Mouse (Mus musculus) left cerebral cortex, adult 2 months (tissue): ENCODE measurements around the gene Galnt3. TPM values are rescaled to one million over a fixed set of nuclear protein-coding genes. Genes with fewer than 3 reads are reported as not detected.

Source experiments
- DNase-seq, 2 experiments: peaks; one replicate each; pipeline ENCODE4 v3.0.0; 2021 to 2022; ENCODE audit warnings: low spot score in 2 of 2, mixed read lengths in 1 of 2; ENCODE audit errors: extremely low spot score in 1 of 2
- H3K27ac ChIP-seq: fragments of 200-600 bp; 2 replicates; pipeline ENCODE4 v1.8.1; 2022
- H3K4me3 ChIP-seq: fragments of 200-600 bp; 2 replicates; pipeline ENCODE4 v1.8.1; 2022
- CTCF ChIP-seq: fragments of 200-600 bp; IDR thresholded peaks from 2 replicates; pipeline ENCODE4 v1.8.1; 2022; ENCODE audit warnings: antibody characterized with exemption, mild to moderate bottlenecking, moderate library complexity
- intact Hi-C: fragments of 180-260 bp; cut with DNase I; formaldehyde crosslinking; loops from one replicate; pipeline ENCODE4 v1.15.1; 2025
- total RNA-seq, 2 experiments: library from RNA; stranded (reverse); gene quantifications; 2 replicates each; pipeline ENCODE4 v1.2.3; 2021

Galnt3 gene
- total RNA-seq, 2 experiments from 2014 or later = 2.3 to 2.6 TPM

DNA sequence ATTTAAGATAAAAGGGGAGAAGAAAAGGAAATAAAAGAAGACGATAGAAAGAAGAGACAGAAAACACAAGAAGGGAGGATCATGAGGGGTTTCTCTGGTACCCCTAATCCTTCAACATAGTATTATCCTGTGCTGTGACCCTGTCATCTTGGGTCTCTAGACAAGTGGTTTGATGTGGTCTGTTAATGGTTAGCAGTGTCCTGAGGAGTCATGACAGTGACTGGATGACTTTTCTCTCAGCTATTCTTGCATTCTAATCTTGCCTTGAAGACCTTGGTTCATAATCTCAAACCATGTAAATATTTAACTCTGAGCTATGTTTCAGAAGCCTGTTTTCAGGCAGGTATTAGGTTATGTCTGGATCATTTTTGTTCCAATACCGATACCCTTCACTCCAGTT, 17.9 kb upstream of the Galnt3 start:
- no peak overlapping the region for H3K4me3 ChIP-seq
- DNase-seq = no peak
- TF ChIP-seq CTCF = no peak
- intact Hi-C loops = no loop called here
- H3K27ac ChIP-seq = no peak overlapping the region

DNA sequence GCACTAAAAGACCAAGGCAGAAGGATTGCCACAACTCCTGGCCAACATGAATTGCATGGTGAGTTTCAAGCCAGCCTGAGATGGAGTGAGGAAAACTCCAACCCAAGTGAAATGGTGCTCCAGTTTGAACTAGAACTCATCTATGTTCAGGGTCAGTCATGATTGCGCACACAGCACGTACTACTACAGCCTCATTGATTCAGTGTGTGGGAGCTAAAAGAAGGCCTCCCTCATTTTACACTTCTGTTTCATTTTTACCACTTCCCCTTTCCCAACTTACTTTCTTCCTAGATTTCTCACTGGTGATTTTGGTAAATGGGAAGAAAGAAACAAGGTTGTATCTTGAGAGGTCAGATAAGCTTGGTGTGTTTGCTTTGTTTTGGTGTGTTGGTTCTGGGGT, 17.5 kb upstream of the Galnt3 start:
- no peak for DNase-seq
- intact Hi-C loops = no loop called here
- Histone ChIP-seq H3K4me3 (no peak overlapping the region), H3K27ac (no peak overlapping the region)
- TF ChIP-seq CTCF = no peak

DNA sequence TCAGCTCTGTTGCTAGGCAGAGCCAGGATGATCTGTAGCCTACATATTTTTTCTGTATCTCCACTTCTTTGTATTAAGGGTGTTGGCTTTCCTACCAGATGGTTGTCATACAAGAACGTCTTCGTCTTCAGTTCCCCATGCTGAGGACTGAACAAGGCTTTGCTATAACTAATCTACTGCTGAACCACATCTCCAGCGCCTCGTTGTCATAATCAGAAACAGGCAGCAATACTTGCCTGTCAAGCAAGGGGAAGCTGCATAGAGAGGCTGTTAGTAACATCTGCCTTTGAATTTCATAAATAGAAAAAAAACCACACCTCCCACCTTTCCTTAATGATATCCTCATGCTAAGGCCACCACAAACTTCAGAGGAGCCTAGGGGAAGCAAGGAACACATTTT, 15.5 kb upstream of the Galnt3 start:
- intact Hi-C loops = no loop called here
- no peak for TF ChIP-seq CTCF
- Histone ChIP-seq H3K4me3 (no peak overlapping the region), H3K27ac (no peak overlapping the region)
- DNase-seq = no peak

DNA sequence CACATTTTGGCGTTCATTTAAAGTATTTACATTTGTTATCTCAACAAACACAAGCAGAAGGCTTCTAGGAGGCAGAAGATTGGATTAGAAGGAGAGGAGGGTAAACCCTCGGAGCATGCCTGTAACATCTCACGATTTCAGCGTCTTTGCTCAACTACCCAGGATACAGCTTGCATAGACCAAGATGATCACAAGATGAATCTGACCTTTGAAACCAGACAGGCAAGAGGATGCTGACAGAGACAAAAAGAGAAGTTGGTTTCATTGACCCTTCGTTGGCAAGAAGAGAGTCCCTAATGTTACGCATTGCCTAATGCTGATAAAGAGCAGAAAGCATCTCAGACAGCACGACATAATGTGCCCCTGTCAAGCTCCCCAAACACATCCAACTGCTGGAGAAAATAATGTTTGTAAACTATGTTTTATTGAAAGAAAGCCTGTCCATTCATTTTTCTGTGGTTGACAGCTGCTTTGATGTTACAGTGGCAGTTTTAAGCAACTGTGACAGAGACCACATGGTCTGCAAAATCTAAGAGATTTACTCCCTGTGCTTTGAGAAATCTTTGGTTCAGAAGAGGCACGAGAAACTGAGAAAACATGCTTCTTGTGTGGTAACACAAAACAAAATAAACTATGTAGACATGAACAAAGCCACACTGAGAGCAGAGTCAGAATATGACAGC, 7.2 kb upstream of the Galnt3 start:
- Histone ChIP-seq H3K4me3 (no peak overlapping the region), H3K27ac (no peak overlapping the region)
- TF ChIP-seq CTCF = no peak
- DNase-seq = no peak
- intact Hi-C loops = no loop called here

DNA sequence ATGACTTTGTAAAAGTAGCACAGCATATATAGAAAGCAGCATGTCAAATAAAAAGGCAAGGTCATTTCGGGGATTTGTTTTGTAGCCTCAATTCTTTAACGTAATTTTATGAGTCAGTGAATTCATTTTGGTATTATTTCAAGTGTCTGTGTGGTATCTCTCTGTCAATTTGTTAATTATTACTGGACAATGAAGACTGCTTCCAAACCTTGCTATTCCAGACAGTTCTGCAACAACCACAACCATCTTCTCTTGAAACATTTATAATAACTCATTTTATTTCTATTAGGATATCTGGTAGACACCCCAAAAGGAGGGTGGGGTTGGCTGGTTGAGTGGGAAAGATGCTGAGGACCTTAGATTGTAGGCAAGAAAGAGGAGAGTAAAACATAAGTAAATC, 4.1 kb upstream of the Galnt3 start:
- TF ChIP-seq CTCF = no peak
- Histone ChIP-seq H3K4me3 (no peak overlapping the region), H3K27ac (no peak overlapping the region)
- intact Hi-C loops = no loop called here
- DNase-seq = no peak

DNA sequence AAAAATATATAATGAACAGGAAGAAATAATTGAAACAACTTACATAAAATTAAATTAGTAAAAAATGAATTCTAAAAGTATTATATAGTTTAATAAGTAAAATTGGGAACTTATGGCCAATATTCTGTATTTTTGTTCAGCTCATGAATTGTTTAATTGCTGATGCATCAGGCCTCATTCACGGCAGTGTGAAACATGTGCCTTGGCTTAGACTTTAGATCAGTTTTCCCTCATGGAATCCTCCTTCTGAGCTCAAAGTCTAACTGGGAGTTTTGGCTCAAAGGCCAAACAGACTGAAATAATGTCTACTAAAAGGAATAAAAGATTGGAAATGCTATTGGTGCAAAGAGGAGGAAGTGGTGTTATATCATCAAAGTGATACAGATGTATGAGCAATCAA, 2.7 kb upstream of the Galnt3 start:
- intact Hi-C loops = no loop called here
- no peak for DNase-seq
- H3K27ac ChIP-seq = no peak overlapping the region
- TF ChIP-seq CTCF = no peak
- no peak overlapping the region for H3K4me3 ChIP-seq

DNA sequence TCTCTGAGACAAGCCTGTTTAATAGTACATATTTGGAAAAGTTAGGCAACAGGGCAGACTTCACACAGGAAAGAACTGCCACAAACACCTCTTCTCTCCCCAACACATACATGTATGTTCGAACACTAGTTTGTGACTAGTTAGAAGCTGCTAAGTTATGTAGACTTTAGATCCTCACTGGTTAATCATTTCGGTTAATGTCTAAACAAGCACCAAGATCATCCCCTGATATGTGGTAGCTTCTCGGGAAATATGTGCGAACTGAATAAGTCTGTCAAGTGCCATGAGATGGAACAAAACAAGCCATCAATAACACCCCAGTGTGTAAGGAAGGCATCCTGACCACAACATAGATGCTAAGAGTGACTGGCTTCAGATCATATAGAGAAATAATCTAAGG, 2.1 kb upstream of the Galnt3 start:
- TF ChIP-seq CTCF = no peak

DNA sequence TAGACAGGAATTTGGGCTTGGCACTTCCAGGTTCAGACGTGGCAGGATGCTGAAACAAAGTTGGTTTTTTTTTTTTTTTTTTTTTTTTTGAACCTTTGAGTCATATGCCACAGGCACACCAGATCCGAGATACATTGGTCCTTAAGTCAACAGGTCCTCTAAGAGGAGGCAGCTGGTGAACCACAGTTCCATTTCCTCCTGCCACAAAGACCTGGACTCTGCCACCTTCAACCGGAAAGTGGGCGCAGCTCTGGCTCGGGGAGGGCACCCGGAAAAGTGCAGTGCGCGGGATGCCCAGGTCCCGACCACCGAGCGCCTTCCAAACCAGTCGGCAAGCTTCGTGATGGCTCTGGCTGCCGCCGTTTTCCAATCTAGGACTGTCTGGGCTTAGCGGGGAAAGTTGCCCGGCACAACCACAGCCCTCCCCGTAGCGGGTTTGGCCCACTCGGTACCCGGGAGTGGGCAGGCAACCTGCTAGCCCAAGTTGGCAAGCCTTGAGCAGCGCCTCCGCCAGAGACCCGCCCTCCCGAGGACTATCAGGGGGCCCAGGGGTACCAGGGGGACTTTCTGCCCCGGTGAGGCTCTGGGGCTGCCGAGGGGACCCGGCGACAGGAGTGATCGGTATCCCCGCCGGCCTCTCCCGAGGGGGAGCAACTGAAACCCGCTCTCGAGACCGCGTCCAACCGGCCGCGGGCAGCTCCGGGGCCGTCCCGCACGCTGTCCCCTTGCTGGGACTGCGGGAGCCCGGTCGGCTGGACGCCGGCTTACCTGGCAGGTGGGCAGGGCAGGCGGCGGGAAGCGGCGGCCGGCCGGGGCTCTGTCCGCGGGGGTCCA, 821 bp downstream of the Galnt3 start:
- TF ChIP-seq CTCF = no peak
- Histone ChIP-seq H3K27ac (no peak overlapping the region), H3K4me3 (peak overlapping the region; percentile 68)
- DNase-seq = peak; percentile 16 to 19
- intact Hi-C loops = no loop called here

More for the DNA sequence above, 2.1 kb upstream of the Galnt3 start:
- intact Hi-C loops = no loop called here
- no peak overlapping the region for H3K27ac ChIP-seq
- H3K4me3 ChIP-seq = no peak overlapping the region
- no peak for DNase-seq

DNA sequence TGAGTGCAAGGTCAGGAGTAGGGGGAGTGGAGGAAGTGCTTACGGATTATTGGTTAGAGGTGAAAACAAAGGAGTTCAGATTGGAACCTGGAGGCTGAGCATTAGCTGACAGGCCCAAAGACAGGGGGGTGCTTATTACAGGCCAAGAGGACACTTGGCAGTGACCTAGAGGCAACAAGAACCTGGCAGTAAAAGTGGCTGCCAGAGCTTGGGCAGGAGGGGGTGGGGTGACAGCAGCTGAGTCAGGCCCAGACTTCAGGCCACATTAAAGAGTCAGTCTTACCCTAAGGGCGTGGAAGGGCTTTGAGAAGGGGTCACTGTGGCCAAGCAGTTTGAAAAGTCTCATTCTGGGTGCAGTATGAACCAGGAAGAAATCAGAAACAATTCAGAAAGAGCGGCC, 7.1 kb downstream of the Galnt3 start:
- H3K27ac ChIP-seq = no peak overlapping the region
- no peak overlapping the region for H3K4me3 ChIP-seq
- intact Hi-C loops = no loop called here
- TF ChIP-seq CTCF = no peak
- DNase-seq = no peak

DNA sequence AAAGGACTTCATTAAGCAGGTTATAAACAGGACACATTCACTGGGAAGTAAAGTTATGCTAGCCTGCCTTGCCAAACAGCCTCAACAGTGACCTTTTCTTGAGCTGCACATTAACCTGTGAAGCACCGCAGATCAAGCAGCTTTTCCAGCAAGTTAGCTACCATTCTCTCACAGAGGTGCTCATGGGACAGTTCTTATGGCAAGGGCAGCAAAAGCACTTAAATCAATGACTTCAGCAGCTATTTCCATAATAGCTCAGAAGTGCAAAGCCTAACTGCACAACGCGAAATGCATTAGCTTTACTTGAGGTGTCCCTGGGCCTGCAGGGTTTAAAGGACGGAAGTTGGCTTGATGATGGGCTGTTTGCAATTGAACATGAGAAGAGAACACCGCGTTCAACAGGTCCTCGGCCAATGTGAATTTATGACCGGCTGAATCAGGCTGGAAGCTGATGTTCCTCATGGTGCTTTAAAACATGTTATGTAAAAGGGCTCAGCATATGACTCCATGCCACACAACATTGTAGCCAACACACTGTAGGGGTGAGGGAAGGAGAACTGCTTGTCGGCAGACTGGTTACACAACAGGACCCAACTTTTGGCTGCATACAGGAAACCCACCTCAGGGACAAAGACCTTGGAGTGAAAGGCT, 16.8 kb downstream of the Galnt3 start:
- DNase-seq = no peak
- no peak overlapping the region for H3K27ac ChIP-seq
- H3K4me3 ChIP-seq = no peak overlapping the region
- intact Hi-C loops = no loop called here
- no peak for TF ChIP-seq CTCF

DNA sequence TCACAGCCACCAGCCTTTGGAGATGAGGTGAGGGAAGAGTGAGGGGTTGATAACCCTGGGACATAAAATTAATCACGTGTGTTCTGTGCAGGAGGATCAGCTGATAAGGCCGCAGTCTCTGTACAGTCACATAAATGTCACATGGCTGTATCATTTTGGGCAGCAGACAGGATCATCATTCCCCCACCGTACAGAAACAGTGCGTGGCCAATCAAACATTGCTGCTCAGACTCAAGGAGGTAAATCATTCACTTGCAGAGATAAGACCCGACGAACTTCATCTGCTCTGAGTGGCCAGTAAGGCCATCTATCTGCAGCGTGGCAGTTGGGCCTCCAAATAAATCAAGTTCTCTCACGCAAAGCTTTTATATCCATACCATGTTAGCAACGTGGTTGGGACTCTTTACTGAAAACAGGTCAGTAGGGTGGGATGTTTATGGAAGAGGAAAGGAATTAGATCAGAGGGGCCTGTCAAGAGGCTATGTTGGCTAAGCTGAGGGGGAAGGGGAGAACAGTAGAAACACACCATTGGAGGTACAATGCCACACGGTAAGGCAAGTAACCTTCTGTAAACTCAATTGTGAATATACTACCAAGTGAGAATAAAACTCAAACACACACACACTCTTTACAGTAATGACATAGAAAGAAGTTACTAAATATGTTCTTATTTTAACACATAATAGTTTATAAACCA, 20.9 kb downstream of the Galnt3 start:
- no peak for DNase-seq
- intact Hi-C loops = no loop called here
- no peak for TF ChIP-seq CTCF
- H3K4me3 ChIP-seq = no peak overlapping the region
- H3K27ac ChIP-seq = no peak overlapping the region
